Mouse (Mus musculus) fibroblast of lung, adult 2 months (primary cell): ENCODE measurements around the gene Prg4.

Experiments used
- DNase-seq: peaks from one replicate; pipeline ENCODE4 v3.0.0-alpha.2; 2011; ENCODE audit warnings: low read depth

Gene Prg4

GRCm38 (mm10) chr1:150466132-150466531 is at the start of gene Prg4:
Prg4 (minus strand) TSS chr1:150466165.
- peak; percentile 66 for DNase-seq

GRCm38 (mm10) chr1:150513041-150513440 is 47.1 kb upstream of the Prg4 start:
- no peak for DNase-seq

GRCm38 (mm10) chr1:150505794-150506193 is 39.8 kb upstream of the Prg4 start:
- no peak for DNase-seq

GRCm38 (mm10) chr1:150503321-150503720 is 37.4 kb upstream of the Prg4 start:
- no peak for DNase-seq

GRCm38 (mm10) chr1:150498177-150498576 is 32.2 kb upstream of the Prg4 start:
- DNase-seq, result no peak

GRCm38 (mm10) chr1:150497690-150498089 is 31.7 kb upstream of the Prg4 start:
- peak; percentile 69 for DNase-seq

GRCm38 (mm10) chr1:150496626-150497302 is 30.8 kb upstream of the Prg4 start:
- no peak for DNase-seq

- no peak for DNase-seq
Measured at GRCm38 (mm10) chr1:150489148-150489547, 23.2 kb upstream of the Prg4 start.

- peak; percentile 83 for DNase-seq
Measured at GRCm38 (mm10) chr1:150480674-150481073, 14.7 kb upstream of the Prg4 start.

GRCm38 (mm10) chr1:150472525-150472924 is 6.6 kb upstream of the Prg4 start:
- DNase-seq, result peak; percentile 43

GRCm38 (mm10) chr1:150469992-150470391 is 4.0 kb upstream of the Prg4 start:
- DNase-seq, result no peak

- DNase-seq, result no peak
Measured at GRCm38 (mm10) chr1:150465364-150465763, 601 bp downstream of the Prg4 start.

GRCm38 (mm10) chr1:150463691-150464090 is 2.3 kb downstream of the Prg4 start:
- DNase-seq, result no peak

- DNase-seq, result no peak
Measured at GRCm38 (mm10) chr1:150463068-150463467, 2.9 kb downstream of the Prg4 start.

- no peak for DNase-seq
Measured at GRCm38 (mm10) chr1:150460595-150460994, 5.4 kb downstream of the Prg4 start.

GRCm38 (mm10) chr1:150459599-150459998 is 6.4 kb downstream of the Prg4 start:
- no peak for DNase-seq

GRCm38 (mm10) chr1:150458977-150459376 is 7.0 kb downstream of the Prg4 start:
- DNase-seq, result no peak

- DNase-seq, result no peak
Measured at GRCm38 (mm10) chr1:150441731-150442130, 24.2 kb downstream of the Prg4 start.

- no peak for DNase-seq
Measured at GRCm38 (mm10) chr1:150438641-150439040, 27.3 kb downstream of the Prg4 start.

GRCm38 (mm10) chr1:150426216-150426615 is 39.7 kb downstream of the Prg4 start:
- DNase-seq, result no peak

- no peak for DNase-seq
Measured at GRCm38 (mm10) chr1:150425665-150426064, 40.3 kb downstream of the Prg4 start.

- no peak for DNase-seq
Measured at GRCm38 (mm10) chr1:150418426-150418825, 47.5 kb downstream of the Prg4 start.

- DNase-seq, result no peak
Measured at GRCm38 (mm10) chr1:150416006-150416405, 50.0 kb downstream of the Prg4 start.

GRCm38 (mm10) chr1:150409996-150410395 is 56.0 kb downstream of the Prg4 start:
- no peak for DNase-seq
